Mouse (Mus musculus) ovary, adult 18-20 months (tissue): ENCODE measurements around the gene Tigit.

Source experiments
- DNase-seq: peaks from one replicate; pipeline ENCODE4 v3.0.0; 2022; ENCODE audit warnings: low spot score, mixed read lengths

Gene Tigit

DNA sequence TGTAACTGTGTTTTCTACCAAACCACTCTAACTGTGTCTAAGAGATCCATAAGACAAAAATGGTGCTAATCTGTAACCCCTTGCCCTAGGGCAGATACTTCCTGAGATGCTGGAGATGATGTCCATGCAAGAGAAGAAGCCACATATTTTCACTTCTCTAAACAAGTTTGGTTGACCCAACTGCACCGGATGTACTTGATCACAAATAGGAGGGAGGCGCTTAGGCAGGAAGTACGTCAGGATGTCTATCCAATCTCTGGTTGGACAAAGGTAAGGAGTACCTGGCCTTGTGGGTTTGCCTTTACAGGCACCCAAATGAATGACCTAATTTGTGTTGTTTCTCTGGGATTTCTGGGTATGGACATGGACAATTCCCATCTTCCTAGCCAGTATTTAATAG lies 4.3 kb upstream of the Tigit start:
- DNase-seq: no peak

DNA sequence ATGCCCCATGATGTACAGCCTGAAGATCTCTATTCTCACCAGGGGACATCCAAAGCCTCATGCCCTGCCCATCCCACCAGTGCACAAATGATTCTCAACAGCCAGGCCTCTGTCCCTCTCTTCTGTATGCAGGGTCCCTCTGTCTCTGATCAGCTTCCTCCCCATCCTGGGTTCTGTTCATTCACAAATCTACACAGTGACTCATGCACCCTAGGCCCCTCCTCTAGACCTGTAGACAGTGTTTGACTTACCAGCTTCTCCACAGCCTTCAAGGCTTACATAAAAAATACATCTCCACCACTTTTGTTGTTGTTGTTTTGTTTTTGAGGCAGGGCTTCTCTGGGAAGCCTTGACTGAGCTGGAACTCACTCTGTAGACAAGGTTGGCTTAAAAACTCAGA lies 915 bp upstream of the Tigit start:
- DNase-seq: no peak

DNA sequence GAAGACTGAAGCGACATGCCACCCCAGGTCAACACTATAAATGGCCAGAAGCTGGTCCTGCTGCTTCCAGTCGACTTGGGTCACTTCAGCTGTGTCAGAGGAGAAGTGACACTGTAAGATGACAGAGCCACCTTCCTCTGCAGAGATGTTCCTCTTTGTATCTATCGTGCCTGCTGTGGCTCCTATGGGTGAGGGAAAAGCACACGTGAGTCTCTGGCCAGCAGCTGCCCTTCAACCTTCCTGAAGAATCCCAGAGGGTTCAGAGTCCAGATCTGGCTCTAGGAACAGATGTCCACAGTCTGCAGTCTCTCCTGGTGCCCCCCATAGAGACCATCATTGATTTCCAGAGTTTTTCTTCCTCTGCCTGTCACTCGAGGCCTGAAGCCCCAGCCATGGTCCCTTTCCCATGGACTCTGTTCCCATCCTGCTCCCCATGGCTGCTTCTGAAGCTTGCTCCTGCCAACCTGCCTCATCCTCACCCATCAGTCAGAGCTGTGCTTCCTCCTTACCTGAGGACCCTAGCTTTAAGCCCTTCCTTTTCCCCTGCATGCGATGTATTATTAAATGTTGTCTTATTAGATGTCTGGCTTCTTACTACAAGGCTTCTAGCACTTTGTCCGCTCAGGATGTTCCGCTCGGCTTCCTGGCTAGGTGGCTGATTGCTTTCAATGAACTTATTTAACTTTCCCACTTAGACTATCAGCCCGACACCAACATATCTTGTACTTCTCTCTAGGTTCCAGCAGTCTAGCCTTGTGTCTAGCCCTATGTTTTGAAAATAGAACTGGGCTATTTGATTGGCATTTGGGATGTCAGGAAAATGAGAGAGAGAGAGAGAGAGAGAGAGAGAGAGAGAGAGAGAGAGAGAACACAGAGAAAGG lies 1.6 kb downstream of the Tigit start:
- no peak for DNase-seq

DNA sequence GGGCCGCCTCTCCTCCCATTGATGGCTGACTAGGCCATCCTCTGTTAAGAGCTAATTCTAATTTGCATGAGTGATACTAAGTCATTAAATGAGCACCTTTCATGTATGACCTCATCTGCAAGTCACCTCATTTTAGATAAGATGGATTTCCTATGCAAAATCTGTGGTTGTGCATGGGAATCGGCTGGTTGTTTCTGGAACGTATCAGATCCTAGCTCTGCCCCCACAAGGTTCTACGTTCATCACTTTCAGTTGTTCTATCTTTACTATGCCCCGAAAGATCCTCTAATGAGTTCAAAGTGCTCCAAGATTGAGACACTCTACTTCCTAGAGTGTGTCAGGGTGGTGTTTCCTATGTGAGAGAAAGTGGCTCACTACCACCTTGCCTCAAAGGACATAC lies 2.4 kb downstream of the Tigit start:
- no peak for DNase-seq

DNA sequence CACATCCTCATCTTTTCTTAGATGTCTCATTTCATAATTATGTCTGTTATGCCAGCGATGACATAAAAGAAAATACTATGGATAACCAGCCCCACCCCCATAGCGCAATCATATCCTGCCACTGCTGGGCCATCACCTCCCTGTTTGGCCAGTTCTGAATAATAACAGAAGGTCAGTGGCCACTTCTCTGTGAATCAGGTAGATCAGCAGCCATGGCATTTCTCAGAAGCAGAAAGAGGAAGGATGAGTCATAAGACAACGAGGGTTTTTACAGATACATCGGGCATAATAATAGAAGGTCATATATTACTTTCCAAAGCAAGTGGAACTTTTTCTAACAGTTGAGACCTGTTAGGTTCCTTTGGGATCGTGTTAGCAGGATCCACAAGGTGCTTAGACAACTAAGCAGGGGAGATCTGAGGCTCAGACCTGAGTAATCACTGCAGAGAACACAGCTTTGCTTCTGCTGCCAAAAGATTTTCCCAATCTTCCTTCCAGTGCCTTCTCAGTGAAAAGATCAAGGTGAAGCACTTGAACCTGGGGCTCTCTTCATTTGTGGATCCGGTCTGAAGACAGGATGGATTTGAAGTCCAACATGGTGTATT lies 8.7 kb downstream of the Tigit start:
- no peak for DNase-seq

DNA sequence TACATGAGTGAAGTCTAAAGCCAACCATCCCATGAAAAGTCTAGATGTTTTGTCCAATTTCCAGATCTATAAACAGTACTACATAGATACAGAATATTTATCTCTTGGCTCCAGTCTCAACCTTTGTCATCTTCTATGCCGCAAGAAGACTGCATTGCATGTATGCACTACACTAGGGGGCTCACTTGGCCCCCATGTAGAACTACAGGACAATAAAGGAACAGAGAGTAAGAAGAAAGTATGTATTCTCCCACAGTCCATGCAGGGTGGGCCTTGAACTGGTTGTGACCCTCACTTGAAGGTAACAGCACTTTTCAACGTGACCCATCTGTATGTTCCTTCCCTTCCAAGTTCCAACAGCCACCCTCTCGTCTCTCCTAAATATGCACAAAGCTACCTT lies 9.7 kb downstream of the Tigit start:
- DNase-seq: no peak

DNA sequence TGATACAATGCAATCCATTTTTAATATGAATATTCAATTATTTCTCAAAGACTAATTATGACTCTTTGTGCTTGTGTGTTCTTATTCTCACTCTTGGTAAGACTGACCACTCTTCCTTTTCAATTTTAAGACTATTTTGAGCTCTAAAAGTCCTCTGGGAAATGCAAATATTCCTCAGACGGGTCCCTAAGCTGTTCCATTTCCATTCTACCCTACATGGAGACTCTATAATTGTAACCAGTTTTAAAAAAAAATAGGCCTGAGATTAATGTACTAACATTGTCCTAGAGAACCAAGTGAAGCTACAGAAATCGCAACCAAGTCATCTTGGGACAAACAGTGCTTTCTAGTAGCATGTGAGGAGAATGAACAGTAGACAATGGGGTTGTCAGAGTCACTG lies 10.7 kb downstream of the Tigit start:
- no peak for DNase-seq

DNA sequence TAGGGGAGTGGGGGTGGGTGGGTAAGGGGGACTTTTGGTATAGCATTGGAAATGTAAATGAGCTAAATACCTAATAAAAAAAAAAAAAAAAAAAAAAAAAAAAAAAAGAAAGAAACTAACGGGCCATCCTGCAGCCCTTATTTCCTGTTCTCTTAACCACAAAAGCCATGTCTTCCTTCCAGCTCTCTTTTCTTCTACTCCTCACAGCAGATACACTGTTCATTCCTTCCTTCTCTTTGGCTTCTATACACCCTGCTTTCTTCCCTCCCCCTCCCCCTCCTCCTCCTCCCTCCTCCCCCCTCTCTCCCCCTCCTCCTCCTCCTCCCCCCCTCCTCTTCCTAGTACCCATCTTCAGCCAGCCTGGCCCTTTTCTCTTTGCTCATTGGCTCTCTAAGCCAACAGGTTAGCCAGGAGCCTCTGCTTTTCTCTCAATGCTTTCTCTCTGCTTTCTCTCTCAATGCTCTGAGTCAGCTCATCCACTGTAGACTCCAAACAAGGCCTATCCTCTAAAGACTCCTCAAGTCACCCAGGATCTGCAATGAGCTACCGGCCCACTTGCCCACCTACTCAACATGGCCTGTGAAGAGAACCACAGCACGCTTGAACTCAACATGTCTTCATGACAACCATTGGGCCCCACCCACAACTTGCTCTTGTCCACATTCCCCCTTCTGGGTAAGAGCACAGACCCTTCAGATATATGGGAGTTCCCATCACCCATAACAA lies 13.4 kb downstream of the Tigit start:
- no peak for DNase-seq

DNA sequence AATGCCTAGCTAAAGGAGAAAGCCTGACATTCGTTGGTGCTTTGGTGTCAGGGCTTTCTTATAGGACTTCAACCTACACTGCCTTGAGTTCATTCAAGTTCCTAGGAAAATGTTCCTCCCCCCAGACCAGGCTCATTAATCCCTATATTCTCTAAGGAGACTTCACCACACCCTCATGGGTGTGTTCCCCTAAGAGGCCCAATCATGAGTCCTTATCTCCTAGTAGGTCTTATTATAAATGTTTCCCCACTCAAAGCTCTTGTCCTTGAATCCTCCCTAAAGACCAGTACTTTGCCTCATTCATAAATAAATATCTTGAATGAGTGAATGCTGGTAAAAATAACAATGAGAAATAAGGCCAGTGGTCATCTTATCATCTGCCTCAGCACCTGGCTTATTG lies 16.3 kb downstream of the Tigit start:
- DNase-seq: no peak

DNA sequence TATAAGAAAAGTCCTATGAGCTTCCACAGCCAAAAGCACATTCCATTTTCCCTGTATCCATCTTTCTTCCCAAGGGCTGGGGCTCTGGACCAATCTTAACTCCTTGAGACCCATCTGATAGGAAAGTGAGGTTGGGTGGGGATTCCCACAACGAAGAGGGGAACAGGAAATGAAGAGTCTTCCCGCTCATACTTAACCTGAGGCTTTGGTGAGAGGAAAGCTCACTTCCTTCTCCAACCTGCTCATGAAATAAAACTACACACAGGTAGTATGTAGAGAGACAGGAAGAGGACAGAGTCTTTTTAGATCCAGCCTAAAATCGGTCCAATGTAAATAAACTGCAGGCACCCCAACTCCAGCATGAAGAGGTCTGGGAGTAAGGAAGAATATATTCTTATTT lies 17.0 kb downstream of the Tigit start:
- DNase-seq: no peak

DNA sequence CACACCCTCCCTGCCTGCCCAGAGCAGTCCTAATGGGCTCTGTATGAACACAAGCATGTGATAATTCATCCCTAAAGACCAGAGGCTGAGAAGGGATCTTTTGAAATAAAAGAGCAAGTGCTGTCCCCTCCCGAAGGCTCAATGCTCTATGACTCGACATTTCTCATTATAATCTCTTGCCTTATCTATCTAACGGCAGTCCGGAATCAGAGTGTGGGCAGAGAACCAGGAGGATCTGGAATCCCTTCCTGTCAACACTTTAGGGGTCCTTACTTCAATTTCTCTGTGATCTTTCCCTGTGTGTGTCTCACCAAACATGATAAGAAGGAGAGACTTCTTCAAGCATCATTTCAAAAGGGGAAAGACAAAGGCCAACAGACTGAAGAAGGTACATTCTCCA lies 18.1 kb downstream of the Tigit start:
- no peak for DNase-seq

DNA sequence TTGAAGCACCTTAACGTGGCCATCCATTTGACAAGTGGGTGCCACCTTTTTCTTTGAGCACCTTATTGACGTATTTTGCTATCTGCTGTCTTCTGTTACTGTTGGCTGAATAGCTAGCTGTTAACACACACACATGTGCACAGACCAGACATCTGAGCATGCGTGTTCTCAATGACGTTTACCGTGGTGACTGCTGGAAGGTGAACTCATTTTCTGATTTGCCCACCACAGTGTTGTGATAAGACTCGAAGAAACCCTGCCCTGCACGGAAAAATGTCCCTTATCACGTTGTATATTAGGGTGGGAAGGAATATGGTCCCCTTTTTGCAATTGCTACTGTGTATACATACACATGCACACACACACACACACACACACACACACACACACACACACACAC lies 22.7 kb downstream of the Tigit start:
- DNase-seq: no peak

DNA sequence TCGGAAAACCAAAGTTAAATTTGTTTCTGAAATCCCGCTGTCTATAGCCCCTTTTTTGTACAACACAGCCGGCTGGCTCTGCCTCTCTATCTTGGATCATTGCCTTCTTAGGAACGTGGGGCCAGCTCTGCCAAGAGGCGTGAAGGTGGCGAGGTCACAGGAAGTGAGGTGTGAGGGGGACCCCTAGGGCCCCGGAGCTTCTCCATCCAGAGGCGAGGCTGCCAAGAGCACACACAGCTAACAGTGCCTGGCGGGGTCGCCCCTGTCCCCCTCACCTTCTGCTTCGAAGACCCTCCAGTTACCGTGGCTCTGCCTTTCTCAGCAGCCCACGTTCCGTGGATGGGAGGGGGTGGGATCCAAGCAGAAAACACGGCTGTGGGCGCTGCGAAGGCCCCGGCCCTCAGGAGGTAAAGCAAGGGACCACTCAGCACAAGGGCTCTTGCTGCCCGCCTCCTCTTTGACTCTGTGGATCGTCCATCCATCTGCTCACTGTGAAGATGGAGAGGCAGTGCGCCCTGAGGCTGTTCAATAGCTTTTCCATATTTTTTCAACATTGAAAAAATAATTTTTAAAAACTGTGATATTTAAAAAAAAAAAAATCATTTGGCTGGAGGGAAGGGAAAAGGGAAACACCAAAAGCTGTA lies 25.4 kb downstream of the Tigit start:
- no peak for DNase-seq

DNA sequence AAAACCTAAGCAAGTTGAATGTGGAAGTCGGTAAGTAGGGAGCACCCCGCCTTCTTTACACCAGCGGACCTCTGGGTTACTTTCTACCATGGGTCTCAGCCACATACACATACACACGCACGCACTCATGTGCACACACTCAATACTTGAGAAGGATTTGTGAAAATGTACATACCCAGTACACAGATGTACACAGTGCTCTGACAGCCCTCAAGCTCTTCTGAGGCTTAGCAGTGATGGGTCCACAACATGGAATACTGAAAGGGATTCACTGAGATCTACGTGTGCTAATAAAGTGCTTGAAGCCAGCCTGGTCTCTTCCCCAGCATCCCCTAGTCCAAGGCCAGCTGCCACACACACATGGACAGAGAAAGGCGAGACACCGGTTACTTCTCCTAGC lies 26.7 kb downstream of the Tigit start:
- DNase-seq: no peak

DNA sequence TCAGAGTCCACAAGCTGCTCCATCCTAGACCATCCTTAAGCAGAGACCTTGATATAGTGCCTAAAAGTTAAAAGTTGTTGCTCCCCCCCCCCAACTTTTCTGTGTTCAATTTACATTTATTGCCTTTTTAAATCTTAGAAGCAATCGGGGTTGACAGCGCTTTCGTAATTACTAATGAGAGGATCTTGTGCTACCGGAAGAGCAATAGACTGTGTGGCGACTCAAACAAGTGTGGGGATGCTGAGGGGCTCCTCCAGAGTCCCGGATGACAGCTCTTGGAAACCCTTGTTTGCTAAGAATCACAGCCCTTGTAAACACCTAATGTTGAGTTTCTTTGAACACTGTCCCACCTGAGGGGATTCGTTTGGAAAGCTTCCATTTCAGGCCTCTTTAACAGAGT lies 29.9 kb downstream of the Tigit start:
- DNase-seq: no peak

DNA sequence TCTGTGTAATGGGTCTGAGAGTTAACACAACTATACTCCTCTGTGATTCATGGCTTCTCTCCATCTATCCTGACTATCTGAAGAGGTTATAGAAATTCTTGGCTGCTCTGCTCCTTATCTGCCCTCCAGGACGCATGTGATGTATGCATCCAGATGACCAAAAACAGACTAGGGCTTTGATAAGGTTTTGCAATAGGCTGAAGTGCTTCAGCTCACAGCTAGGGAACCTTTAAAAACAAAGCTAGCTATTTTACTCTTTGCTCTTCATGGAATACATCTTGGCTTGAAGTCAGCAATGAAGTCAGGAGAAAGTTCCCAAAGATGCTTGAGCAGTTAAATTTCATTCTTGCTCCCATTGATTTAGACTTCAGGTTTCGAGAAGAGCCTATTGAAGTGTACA lies 32.2 kb downstream of the Tigit start:
- no peak for DNase-seq

DNA sequence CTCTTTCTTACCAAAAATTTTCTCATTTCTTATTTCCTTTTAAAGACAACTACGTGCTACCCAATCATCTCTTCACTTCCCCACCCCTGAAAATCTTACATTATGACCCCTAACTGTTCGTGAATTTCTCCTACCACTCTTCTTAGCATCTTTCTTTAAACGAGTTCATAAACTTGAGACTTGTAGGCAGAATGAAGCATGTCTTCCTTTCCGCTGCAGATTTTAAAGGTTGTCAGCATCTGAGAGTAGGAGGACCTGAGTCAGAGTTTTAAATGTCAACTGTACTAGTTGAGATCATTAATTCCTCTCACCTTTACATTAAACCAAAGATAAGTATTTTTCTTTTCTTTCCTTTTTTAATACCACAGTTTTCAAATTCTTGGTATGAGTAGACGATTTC lies 35.3 kb downstream of the Tigit start:
- DNase-seq: no peak

DNA sequence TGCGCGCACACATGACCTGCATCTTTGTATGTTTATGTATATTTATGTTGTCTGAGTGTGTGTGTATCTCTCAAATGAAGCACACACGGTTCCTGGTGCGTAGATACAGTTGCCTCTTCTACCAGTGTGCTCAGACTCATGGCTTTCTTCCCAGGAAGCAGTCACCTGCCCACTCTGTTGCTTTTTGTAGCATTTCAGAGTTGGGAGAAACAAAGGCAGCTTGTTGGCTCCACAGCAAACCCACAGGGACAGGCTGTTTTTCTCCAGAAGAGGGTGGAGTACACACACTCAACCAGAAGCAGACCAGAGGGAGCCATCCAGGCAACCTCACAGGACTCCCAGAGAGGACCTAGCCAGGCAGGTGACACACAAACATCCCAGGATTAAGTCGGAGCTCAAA lies 38.0 kb downstream of the Tigit start:
- no peak for DNase-seq

DNA sequence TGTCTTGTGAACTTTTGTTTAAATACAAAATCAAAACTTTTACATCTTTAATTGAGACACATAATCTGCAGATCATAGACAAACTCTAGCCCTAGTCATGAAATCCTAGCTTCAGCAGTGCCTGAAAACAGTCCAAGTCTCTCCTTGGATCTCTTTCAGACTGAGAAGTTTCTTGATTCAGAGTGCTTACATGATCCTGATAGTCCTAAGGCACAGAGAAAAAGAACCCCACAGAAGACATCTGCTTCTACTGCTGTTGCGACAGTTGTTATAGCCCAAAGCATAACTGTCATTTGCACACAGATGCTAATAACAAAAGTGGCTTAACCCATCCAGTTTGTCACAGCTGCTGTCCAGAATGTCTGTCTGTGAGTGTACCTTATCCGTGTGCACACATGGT lies 38.7 kb downstream of the Tigit start:
- no peak for DNase-seq

DNA sequence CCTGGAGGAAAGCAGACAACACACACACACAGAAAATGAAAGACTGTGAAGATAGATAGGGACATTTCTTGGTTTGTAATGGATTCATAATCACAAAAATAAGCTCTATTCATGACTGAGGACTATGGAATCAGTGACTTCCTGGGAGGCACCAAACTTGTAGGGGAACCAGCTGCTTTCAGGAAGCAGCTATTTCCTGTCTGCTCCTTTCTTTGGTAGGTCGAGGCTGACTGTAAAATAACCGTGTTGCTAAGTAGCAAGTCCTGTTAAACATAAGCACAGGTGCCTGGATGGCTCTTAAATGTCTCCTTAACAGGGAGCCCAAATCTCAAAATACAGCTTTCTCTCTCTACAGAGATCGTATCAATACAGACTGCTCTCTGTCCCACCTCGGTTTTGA lies 39.1 kb downstream of the Tigit start:
- no peak for DNase-seq

DNA sequence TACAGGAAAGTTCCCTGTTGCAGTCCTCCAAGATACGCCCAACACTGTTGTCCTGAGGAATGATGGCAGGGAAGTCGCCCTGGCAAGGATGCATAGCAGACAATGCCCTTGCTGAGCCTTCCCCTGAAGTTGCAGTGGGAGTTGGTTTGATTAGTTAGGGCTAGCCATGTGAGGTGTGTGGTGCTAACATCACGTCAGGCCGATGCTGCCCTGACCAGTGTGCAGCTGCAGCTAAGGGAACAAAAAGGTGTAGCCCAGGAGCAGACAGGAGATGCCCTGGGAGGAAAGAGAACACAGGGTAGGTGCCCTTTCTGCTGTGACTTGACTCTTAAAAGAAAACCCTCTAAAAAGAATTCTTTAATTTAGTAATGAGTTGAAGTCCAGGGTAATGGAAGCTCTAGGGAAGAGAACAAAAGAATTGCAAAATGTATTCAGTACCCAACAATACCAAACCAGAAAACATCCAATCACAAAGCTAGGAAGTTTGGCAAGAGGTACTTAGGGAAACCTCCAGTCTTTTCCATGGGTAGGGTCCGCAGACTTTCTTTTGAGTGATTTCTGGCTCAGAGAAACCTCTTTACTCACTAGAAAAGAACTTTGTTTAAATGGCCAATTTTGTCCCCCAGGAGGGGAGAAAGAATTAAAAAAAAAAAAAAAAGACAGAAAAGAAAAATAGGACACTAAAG lies 40.5 kb downstream of the Tigit start:
- no peak for DNase-seq

DNA sequence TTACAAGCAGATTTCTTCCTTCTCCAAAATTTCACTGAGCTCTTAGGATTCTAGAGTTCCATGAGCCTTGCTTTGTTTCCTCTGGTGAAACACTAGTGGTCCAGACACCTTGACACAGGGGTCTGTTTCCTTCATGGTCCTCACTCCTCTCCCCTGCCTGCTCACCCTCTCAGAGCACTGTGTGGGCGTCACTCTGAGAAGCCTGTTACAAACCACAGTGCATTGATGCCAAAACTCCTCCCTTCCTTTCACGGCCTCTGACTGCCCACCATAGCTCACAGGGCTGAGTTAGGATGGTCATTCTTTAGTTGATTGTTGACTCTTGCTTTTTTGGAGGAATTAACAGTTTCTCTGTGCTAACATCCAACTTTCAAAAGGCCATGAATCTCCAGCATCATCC lies 43.6 kb downstream of the Tigit start:
- DNase-seq: no peak
